In genomic region chr9:96986797-96987473, GRCm38 (mm10) we compare ENCODE assay signal across 10 mouse cellular contexts. TPM values are rescaled to one million over a fixed set of nuclear protein-coding genes. Genes with fewer than 3 reads are reported as not detected.
A peak's percentile ranks its signal among the peaks of the same experiment; 100 is the strongest.
DNase-seq lines count a peak whose midpoint lies in the region; ATAC-seq and TF ChIP-seq lines count a peak whose summit lies in the region.
"Had no signal": no experiment of that assay in that cellular context is flagged by ENCODE, and none has a peak within 500 bp of the region (broad histone marks: within the 10 kb centered on the region; RNA-seq: fewer than 3 reads in every experiment).

No protein-coding gene starts in this region.

- 10% methylated on average over 11 of the region's 11 CpGs for WGBS in limb, embryonic 12.5 days

- H3K27me3 ChIP-seq in limb, embryonic 12.5 days = no peaks in the 10 kb centered on the region

- no peak overlapping the region for H3K4me3 ChIP-seq in gastrocnemius, adult 2 months
- no peak overlapping the region for H3K4me3 ChIP-seq in limb, embryonic 12.5 days (replicated peaks)
- H3K4me3 ChIP-seq: layer of hippocampus, adult 2 months had no signal

- no peaks in the 10 kb centered on the region for H3K36me3 ChIP-seq in limb, embryonic 12.5 days

- no peak overlapping the region for H3K9ac ChIP-seq in limb, embryonic 12.5 days (replicated peaks)

- no peaks in the 10 kb centered on the region for H3K9me3 ChIP-seq in limb, embryonic 12.5 days

- no peak for ATAC-seq in limb, embryonic 12.5 days (ENCODE audit: insufficient number of reproducible peaks, insufficient read depth, low FRiP score, low TSS enrichment, low read depth)

- intact Hi-C loops in gastrocnemius, adult 2 months (cut with DNase I) = no loop called here

- 0 out of 2 replicates have a peak overlapping the region, but pooled peaks have one; percentile 8 for H3K4me2 ChIP-seq in limb, embryonic 12.5 days

- peak overlapping the region; percentile 80 for H3K27ac ChIP-seq in gastrocnemius, adult 2 months
- H3K27ac ChIP-seq in limb, embryonic 12.5 days = peak overlapping the region; percentile 45; the same call in 1 of the 2 replicates
- H3K27ac ChIP-seq: layer of hippocampus, adult 2 months had no signal

- DNase-seq in gastrocnemius, adult 2 months = peak; percentile 63
- no peak for DNase-seq in gastrocnemius, postnatal 25 days
- DNase-seq in right cerebral cortex, adult 18-20 months = peak; percentile 10
- no peak for DNase-seq in right cerebral cortex, postnatal 25 days
- no peak for DNase-seq in cerebellum, postnatal 14 days
- no peak for DNase-seq in urinary bladder, postnatal 4 days (ENCODE audit: low spot score in 2 of 2)
- DNase-seq in spleen, adult 18-20 months = no peak
- DNase-seq: lung, adult 18-20 months had no signal

- no peak for TF ChIP-seq CTCF in gastrocnemius, adult 2 months (IDR thresholded peaks at IDR 0.05)

- H3K4me1 ChIP-seq in limb, embryonic 12.5 days (replicated peaks) = peaks cover 65% of the 10 kb centered on the region

RNA-seq across cellular contexts. Expression of gene Spsb4, which starts 31.7 kb away (rescaled TPM):
- 1 to 10 TPM in 1 of 2 experiments, under 1 TPM in 1; 0.94 to 2.3 TPM for total RNA-seq in gastrocnemius, adult 2 months (2021)
- total RNA-seq in gastrocnemius, postnatal 25 days (2021) = 1 to 10 TPM; 2.9 to 4.1 TPM
- 56.2 and 60.8 TPM in 2 replicates for polyA plus RNA-seq in limb, embryonic 12.5 days (2016; fragmentation: Nextera tagmentation; extraction: Ambion mirVana)

Comparison
In these comparisons a context has a peak if more than half of its experiments do, and no peak if none do; other contexts are left out.
1. DNase-seq: peak in gastrocnemius, adult 2 months (single experiment) and right cerebral cortex, adult 18-20 months (single experiment); none in gastrocnemius, postnatal 25 days (single experiment), right cerebral cortex, postnatal 25 days (single experiment), cerebellum, postnatal 14 days (0 of 2), urinary bladder, postnatal 4 days (0 of 2) and spleen, adult 18-20 months (0 of 2).